Mouse (Mus musculus): ENCODE measurements at regions not wholly inside any gene's neighbourhood (a gene's known extent, or its start where the extent isn't known, plus 50 kb on each side); places are given as distances from the start of the nearest gene placed in this dataset.

DNA sequence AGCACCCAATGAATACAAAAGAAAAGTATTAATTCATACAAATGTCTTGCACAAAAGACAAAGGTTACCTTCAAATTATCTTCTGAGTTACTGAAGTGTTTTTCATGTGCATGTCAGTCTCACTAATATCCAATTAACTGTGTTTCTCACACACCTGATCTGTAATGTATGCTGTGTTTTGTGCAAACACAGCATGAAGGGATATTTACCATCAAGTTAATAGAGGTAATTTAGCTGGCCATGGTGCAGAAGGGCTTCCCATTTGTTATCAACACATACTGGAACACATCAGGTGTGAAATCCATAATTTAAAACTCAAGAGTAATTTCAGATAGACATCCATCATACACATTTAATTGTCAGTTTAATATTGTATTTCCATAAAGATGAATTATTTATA lies 178.2 kb upstream of the Klhl1 start:
- H3K9ac ChIP-seq (ENCODE audit: low read depth, low read length), result no peak overlapping the region
- no peak for DNase-seq (ENCODE audit: low spot score)
- no peak for ATAC-seq (replicated peaks; ENCODE audit: low FRiP score)
- H3K36me3 ChIP-seq (ENCODE audit: control insufficient read depth, insufficient read depth, low read length), result no peaks in the 10 kb centered on the region
- no peak overlapping the region for H3K27ac ChIP-seq (ENCODE audit: low read depth, low read length)
- no peak overlapping the region for H3K4me2 ChIP-seq
- no peaks in the 10 kb centered on the region for H3K4me1 ChIP-seq (replicated peaks; ENCODE audit: control insufficient read depth, insufficient read depth, low read length)
- no peak overlapping the region for H3K4me3 ChIP-seq (ENCODE audit: low read depth, low read length)
- H3K9me3 ChIP-seq (ENCODE audit: control insufficient read depth, low read length), result no peaks in the 10 kb centered on the region
- no peaks in the 10 kb centered on the region for H3K27me3 ChIP-seq (replicated peaks; ENCODE audit: control insufficient read depth, insufficient read depth, low read length)

DNA sequence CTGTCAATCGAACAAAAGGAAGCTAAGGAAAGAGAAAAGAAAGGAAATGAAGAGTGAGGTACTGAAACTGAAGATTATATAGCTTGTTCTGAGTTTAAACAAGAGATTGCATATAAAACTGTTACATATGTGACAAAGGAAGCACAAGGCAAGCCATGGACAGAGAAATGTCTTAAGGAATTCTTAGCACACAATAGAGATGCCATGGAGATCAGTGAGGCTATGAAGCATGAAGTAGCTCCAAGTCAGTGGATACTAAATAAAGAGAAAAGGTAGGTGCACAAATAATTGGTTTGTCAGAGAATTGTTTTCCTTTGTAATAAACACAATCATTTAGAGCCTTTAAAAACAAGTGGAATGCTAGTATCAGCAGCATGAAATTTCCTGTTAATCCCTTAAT lies 172.0 kb upstream of the Klhl1 start:
- no peaks in the 10 kb centered on the region for H3K36me3 ChIP-seq (ENCODE audit: control insufficient read depth, insufficient read depth, low read length)
- ATAC-seq (replicated peaks; ENCODE audit: low FRiP score) (no peak), DNase-seq (ENCODE audit: low spot score) (no peak)
- H3K9me3 ChIP-seq (ENCODE audit: control insufficient read depth, low read length), result no peaks in the 10 kb centered on the region
- H3K4me3 ChIP-seq (ENCODE audit: low read depth, low read length), result no peak overlapping the region
- WGBS, result 39% methylated on average over 1 of the region's 1 CpGs
- H3K4me2 ChIP-seq, result no peak overlapping the region
- H3K9ac ChIP-seq (ENCODE audit: low read depth, low read length), result no peak overlapping the region
- H3K27ac ChIP-seq (ENCODE audit: low read depth, low read length), result no peak overlapping the region
- no peaks in the 10 kb centered on the region for H3K27me3 ChIP-seq (replicated peaks; ENCODE audit: control insufficient read depth, insufficient read depth, low read length)
- H3K4me1 ChIP-seq (replicated peaks; ENCODE audit: control insufficient read depth, insufficient read depth, low read length), result no peaks in the 10 kb centered on the region

DNA sequence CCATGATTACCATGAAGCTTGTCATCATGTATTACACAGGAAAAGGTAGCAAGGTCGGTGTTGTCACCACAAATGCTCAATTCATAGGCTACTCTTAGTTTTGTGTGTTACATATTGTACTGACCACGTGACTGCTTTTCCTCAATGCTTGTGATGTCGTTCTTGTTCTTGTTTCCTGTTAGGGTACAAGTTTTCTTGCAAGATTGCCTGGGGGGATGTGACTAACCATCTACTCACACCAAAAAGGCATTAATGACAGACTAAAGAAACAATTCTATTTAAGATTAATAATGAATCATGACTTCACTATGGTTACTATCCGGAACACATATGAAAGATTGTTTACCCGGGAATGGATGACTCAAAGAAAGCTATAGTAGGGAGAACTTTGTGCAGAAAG lies 165.0 kb upstream of the Klhl1 start:
- no peak overlapping the region for H3K4me2 ChIP-seq
- 76% methylated on average over 5 of the region's 5 CpGs for WGBS
- DNase-seq (ENCODE audit: low spot score) (no peak), ATAC-seq (replicated peaks; ENCODE audit: low FRiP score) (no peak)
- no peaks in the 10 kb centered on the region for H3K9me3 ChIP-seq (ENCODE audit: control insufficient read depth, low read length)
- no peaks in the 10 kb centered on the region for H3K27me3 ChIP-seq (replicated peaks; ENCODE audit: control insufficient read depth, insufficient read depth, low read length)
- H3K27ac ChIP-seq (ENCODE audit: low read depth, low read length), result no peak overlapping the region
- H3K4me1 ChIP-seq (replicated peaks; ENCODE audit: control insufficient read depth, insufficient read depth, low read length), result no peaks in the 10 kb centered on the region
- H3K4me3 ChIP-seq (ENCODE audit: low read depth, low read length), result no peak overlapping the region
- H3K36me3 ChIP-seq (ENCODE audit: control insufficient read depth, insufficient read depth, low read length), result no peaks in the 10 kb centered on the region
- no peak overlapping the region for H3K9ac ChIP-seq (ENCODE audit: low read depth, low read length)

DNA sequence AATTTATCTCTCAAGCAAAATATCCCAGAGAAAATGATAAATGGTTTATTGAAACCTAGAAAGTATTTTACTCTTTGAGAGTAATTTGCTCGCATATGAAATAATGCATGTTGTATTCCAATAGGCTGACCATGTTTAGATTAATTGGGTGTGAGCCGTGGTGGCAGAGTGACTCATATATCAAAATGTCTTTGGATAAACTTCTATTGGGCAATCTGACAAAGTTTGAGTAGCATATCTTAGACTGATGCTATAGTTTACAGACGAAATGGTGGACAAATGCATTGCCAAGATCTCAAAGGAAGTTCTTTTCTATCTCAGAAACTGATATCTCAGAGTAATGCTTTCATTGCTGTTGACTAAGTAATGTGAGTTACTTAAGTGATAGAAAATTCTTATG lies 162.8 kb upstream of the Klhl1 start:
- H3K27ac ChIP-seq (ENCODE audit: low read depth, low read length), result no peak overlapping the region
- H3K4me1 ChIP-seq (replicated peaks; ENCODE audit: control insufficient read depth, insufficient read depth, low read length), result no peaks in the 10 kb centered on the region
- DNase-seq (ENCODE audit: low spot score) (no peak), ATAC-seq (replicated peaks; ENCODE audit: low FRiP score) (no peak)
- H3K27me3 ChIP-seq (replicated peaks; ENCODE audit: control insufficient read depth, insufficient read depth, low read length), result no peaks in the 10 kb centered on the region
- 75% methylated on average over 3 of the region's 3 CpGs for WGBS
- H3K4me2 ChIP-seq, result no peak overlapping the region
- no peaks in the 10 kb centered on the region for H3K9me3 ChIP-seq (ENCODE audit: control insufficient read depth, low read length)
- no peak overlapping the region for H3K9ac ChIP-seq (ENCODE audit: low read depth, low read length)
- H3K36me3 ChIP-seq (ENCODE audit: control insufficient read depth, insufficient read depth, low read length), result no peaks in the 10 kb centered on the region
- no peak overlapping the region for H3K4me3 ChIP-seq (ENCODE audit: low read depth, low read length)

DNA sequence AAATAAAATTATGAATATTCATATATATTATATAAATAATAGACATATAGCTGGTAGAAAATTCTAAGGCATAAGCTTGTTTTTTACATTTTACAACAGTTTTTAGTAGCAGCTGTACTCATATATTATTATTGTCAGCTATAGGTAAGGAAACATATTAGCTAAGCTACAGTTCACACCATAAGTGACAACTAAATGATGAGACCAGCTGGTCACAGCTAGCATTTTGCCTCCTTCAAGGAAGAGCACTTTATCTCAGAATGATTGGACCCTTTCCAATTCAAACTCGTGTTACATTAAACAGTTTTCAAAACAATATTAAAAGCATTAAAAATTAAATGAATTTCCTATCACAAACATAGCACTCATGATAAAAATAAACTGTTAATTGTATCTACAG lies 157.3 kb upstream of the Klhl1 start:
- no peak overlapping the region for H3K4me3 ChIP-seq (ENCODE audit: low read depth, low read length)
- no peaks in the 10 kb centered on the region for H3K9me3 ChIP-seq (ENCODE audit: control insufficient read depth, low read length)
- ATAC-seq (replicated peaks; ENCODE audit: low FRiP score), result no peak
- H3K27ac ChIP-seq (ENCODE audit: low read depth, low read length), result no peak overlapping the region
- H3K4me1 ChIP-seq (replicated peaks; ENCODE audit: control insufficient read depth, insufficient read depth, low read length), result no peaks in the 10 kb centered on the region
- no peaks in the 10 kb centered on the region for H3K27me3 ChIP-seq (replicated peaks; ENCODE audit: control insufficient read depth, insufficient read depth, low read length)
- no peaks in the 10 kb centered on the region for H3K36me3 ChIP-seq (ENCODE audit: control insufficient read depth, insufficient read depth, low read length)
- no peak overlapping the region for H3K4me2 ChIP-seq
- WGBS, result 83% methylated on average over 1 of the region's 1 CpGs
- DNase-seq (ENCODE audit: low spot score), result no peak
- no peak overlapping the region for H3K9ac ChIP-seq (ENCODE audit: low read depth, low read length)

DNA sequence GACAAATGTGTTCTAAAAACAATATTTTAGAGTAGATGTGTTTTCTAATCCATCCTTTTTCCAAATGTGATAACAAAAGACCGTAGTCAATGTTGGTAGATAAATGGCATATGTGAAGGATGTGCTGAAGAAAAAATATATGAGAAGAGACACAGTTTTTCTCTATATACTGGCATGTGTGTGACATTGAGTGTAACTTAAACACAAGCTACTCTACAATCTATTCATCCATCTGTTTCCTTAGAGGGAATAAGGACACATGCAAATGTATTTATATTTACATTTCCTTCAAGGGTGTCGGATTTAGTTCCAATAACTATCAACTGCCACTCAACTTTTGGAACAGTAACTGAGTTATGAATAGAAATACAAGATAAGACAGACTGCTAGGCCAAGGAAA lies 149.7 kb upstream of the Klhl1 start:
- H3K4me1 ChIP-seq (replicated peaks; ENCODE audit: control insufficient read depth, insufficient read depth, low read length), result no peaks in the 10 kb centered on the region
- no peak overlapping the region for H3K4me2 ChIP-seq
- no peaks in the 10 kb centered on the region for H3K9me3 ChIP-seq (ENCODE audit: control insufficient read depth, low read length)
- no peak overlapping the region for H3K4me3 ChIP-seq (ENCODE audit: low read depth, low read length)
- no peak overlapping the region for H3K9ac ChIP-seq (ENCODE audit: low read depth, low read length)
- ATAC-seq (replicated peaks; ENCODE audit: low FRiP score), result no peak
- H3K27ac ChIP-seq (ENCODE audit: low read depth, low read length), result no peak overlapping the region
- no peaks in the 10 kb centered on the region for H3K36me3 ChIP-seq (ENCODE audit: control insufficient read depth, insufficient read depth, low read length)
- WGBS, result 76% methylated on average over 2 of the region's 2 CpGs
- H3K27me3 ChIP-seq (replicated peaks; ENCODE audit: control insufficient read depth, insufficient read depth, low read length), result no peaks in the 10 kb centered on the region
- DNase-seq (ENCODE audit: low spot score), result no peak

DNA sequence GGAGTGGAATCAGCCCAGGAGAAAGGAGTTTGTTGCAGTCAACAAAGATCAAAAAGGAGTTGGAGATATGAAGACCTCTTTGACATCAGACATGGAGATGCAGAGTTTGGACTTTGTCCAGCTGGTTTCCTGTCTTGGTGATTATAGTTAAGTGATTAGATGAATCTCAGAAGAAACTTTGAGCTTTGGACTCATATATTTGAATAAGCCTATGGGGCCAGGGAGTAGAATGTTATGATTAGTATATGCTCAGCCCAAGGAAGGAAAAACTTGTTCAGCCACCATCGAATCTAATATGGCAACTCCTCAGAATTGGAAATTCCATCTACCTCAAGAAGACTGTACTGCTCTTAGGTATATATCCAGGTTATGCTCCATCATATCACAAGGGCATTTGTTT lies 137.6 kb upstream of the Klhl1 start:
- ATAC-seq (replicated peaks; ENCODE audit: low FRiP score), result no peak
- Histone ChIP-seq H3K4me3 (ENCODE audit: low read depth, low read length) (no peak overlapping the region), H3K27ac (ENCODE audit: low read depth, low read length) (no peak overlapping the region), H3K4me1 (replicated peaks; ENCODE audit: control insufficient read depth, insufficient read depth, low read length) (no peaks in the 10 kb centered on the region), H3K4me2 (no peak overlapping the region), H3K9ac (ENCODE audit: low read depth, low read length) (no peak overlapping the region), H3K27me3 (replicated peaks; ENCODE audit: control insufficient read depth, insufficient read depth, low read length) (no peaks in the 10 kb centered on the region), H3K9me3 (ENCODE audit: control insufficient read depth, low read length) (no peaks in the 10 kb centered on the region), H3K36me3 (ENCODE audit: control insufficient read depth, insufficient read depth, low read length) (no peaks in the 10 kb centered on the region)
- WGBS, result 92% methylated on average over 1 of the region's 1 CpGs
- DNase-seq (ENCODE audit: low spot score), result no peak

DNA sequence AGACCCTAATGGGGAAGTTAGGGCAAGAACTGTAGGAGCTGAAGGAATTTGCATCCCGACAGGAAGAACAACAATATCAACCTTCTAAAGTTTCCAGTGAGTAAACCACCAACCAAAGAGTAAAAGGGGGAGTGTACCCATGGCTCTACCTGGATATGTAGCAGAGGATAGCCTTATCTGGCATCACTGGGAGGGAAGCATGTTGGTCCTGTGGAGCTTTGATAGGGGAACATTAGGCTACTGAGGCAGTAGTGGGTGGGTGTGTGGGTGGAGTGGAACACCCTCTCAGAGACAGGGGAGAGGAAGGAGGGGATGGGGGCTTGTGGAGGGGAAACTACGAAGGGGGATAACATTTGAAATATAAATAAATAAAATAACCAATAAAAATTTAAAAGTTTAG lies 111.4 kb upstream of the Klhl1 start:
- Histone ChIP-seq H3K4me2 (no peak overlapping the region), H3K9ac (ENCODE audit: low read depth, low read length) (no peak overlapping the region), H3K4me3 (ENCODE audit: low read depth, low read length) (no peak overlapping the region), H3K36me3 (ENCODE audit: control insufficient read depth, insufficient read depth, low read length) (no peaks in the 10 kb centered on the region), H3K27ac (ENCODE audit: low read depth, low read length) (no peak overlapping the region), H3K9me3 (ENCODE audit: control insufficient read depth, low read length) (no peaks in the 10 kb centered on the region), H3K27me3 (replicated peaks; ENCODE audit: control insufficient read depth, insufficient read depth, low read length) (no peaks in the 10 kb centered on the region), H3K4me1 (replicated peaks; ENCODE audit: control insufficient read depth, insufficient read depth, low read length) (no peaks in the 10 kb centered on the region)
- 63% methylated on average over 2 of the region's 2 CpGs for WGBS
- ATAC-seq (replicated peaks; ENCODE audit: low FRiP score), result no peak
- no peak for DNase-seq (ENCODE audit: low spot score)

DNA sequence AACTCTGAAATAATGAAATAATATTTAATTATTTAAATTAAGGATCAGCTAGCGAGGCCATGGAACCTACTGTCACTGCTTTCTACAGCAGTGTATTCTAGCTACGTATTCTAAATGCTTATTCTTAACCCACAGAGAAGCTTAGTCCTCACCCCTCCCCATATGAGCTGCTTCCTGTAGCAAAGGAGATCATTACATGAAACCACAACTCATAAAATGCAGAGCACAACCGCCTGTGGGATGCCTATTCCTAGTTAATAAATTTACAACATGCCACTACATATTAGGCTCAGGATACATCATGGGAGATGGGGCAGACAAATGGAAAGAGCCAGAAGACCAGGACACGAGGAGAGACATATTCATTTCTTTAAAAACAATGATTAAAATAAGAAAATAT lies 87.8 kb upstream of the Klhl1 start:
- Histone ChIP-seq H3K36me3 (ENCODE audit: control insufficient read depth, insufficient read depth, low read length) (no peaks in the 10 kb centered on the region), H3K9ac (ENCODE audit: low read depth, low read length) (no peak overlapping the region), H3K4me3 (ENCODE audit: low read depth, low read length) (no peak overlapping the region), H3K27me3 (replicated peaks; ENCODE audit: control insufficient read depth, insufficient read depth, low read length) (no peaks in the 10 kb centered on the region), H3K27ac (ENCODE audit: low read depth, low read length) (no peak overlapping the region), H3K4me1 (replicated peaks; ENCODE audit: control insufficient read depth, insufficient read depth, low read length) (no peaks in the 10 kb centered on the region), H3K9me3 (ENCODE audit: control insufficient read depth, low read length) (no peaks in the 10 kb centered on the region), H3K4me2 (no peak overlapping the region)
- ATAC-seq (replicated peaks; ENCODE audit: low FRiP score) (no peak), DNase-seq (ENCODE audit: low spot score) (no peak)
- 70% methylated on average over 4 of the region's 4 CpGs for WGBS
